Mouse (Mus musculus): ENCODE data around the gene Cfap61. TPM values are rescaled to one million over a fixed set of nuclear protein-coding genes. Genes with fewer than 3 reads are reported as not detected.

Cfap61 gene
- polyA plus RNA-seq, 1 experiment from 2014 or later, result 1.7 TPM

GRCm38 (mm10) chr2:146223176-146223905 is 288.8 kb downstream of the Cfap61 start:
- Histone ChIP-seq H3K4me3 (replicated peaks) (peak overlapping the region; percentile 81), H3K4me2 (replicated peaks) (peak overlapping the region; percentile 92), H3K27me3 (peaks cover 49% of the 10 kb centered on the region), H3K36me3 (no peaks in the 10 kb centered on the region), H3K9me3 (no peaks in the 10 kb centered on the region), H3K9ac (replicated peaks) (peak overlapping the region; percentile 96), H3K27ac (peak overlapping the region; percentile 97), H3K4me1 (replicated peaks) (peaks cover 69% of the 10 kb centered on the region)
- no peak for ATAC-seq
- under 1% methylated on average over 75 of the region's 75 CpGs for WGBS

GRCm38 (mm10) chr2:146224141-146224540 is 289.6 kb downstream of the Cfap61 start:
- H3K36me3 ChIP-seq, result no peaks in the 10 kb centered on the region
- H3K4me2 ChIP-seq (replicated peaks), result peak overlapping the region; percentile 92
- WGBS, result 6% methylated on average over 7 of the region's 7 CpGs
- H3K27me3 ChIP-seq, result peaks cover 56% of the 10 kb centered on the region
- H3K9me3 ChIP-seq, result no peaks in the 10 kb centered on the region
- peak overlapping the region; percentile 81 for H3K4me3 ChIP-seq (replicated peaks)
- peak overlapping the region; percentile 96 for H3K9ac ChIP-seq (replicated peaks)
- no peak for ATAC-seq
- peak overlapping the region; percentile 97 for H3K27ac ChIP-seq
- H3K4me1 ChIP-seq (replicated peaks), result peaks cover 61% of the 10 kb centered on the region

GRCm38 (mm10) chr2:146225818-146226217 is 291.2 kb downstream of the Cfap61 start:
- Histone ChIP-seq H3K27me3 (peaks cover 56% of the 10 kb centered on the region), H3K4me1 (replicated peaks) (peaks cover 48% of the 10 kb centered on the region), H3K9me3 (no peaks in the 10 kb centered on the region), H3K4me3 (replicated peaks) (peak overlapping the region; percentile 81), H3K9ac (replicated peaks) (peak overlapping the region; percentile 58; the same call in 1 of the 2 replicates), H3K36me3 (no peaks in the 10 kb centered on the region), H3K4me2 (replicated peaks) (peak overlapping the region; percentile 92), H3K27ac (no peak overlapping the region)
- 6% methylated on average over 6 of the region's 6 CpGs for WGBS
- no peak for ATAC-seq

DNA sequence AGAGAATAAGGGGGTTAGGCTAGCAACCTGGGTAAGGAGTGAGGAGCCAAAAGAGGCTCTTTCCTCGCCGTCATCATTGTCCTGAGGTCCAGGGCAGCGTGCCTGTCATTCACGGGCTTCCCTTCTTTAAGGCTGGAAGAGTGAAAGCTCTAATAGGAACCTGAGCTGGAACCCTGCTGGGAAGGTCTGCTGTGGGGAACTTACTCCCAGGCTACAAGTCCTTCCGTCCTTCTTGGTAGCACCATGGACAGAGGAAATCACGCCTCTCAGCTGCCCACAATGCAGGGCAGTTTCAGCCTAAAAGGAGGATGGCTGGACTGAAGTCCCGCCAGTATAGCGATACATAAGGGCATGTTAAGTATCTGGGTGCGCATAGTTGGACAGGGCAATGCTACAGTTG is 291.9 kb downstream of the Cfap61 start:
- Histone ChIP-seq H3K27me3 (peaks cover 59% of the 10 kb centered on the region), H3K4me2 (replicated peaks) (peak overlapping the region; percentile 92), H3K4me1 (replicated peaks) (peaks cover 41% of the 10 kb centered on the region), H3K4me3 (replicated peaks) (no peak overlapping the region), H3K27ac (no peak overlapping the region), H3K9me3 (no peaks in the 10 kb centered on the region), H3K9ac (replicated peaks) (peak overlapping the region; percentile 39; the same call in 1 of the 2 replicates), H3K36me3 (no peaks in the 10 kb centered on the region)
- ATAC-seq, result no peak
- WGBS, result 4% methylated on average over 9 of the region's 9 CpGs

GRCm38 (mm10) chr2:146227646-146228045 is 293.1 kb downstream of the Cfap61 start:
- H3K9ac ChIP-seq (replicated peaks), result no peak overlapping the region
- H3K4me2 ChIP-seq (replicated peaks), result no peak overlapping the region
- no peaks in the 10 kb centered on the region for H3K9me3 ChIP-seq
- no peak overlapping the region for H3K27ac ChIP-seq
- H3K36me3 ChIP-seq, result no peaks in the 10 kb centered on the region
- ATAC-seq, result no peak
- 54% methylated on average over 3 of the region's 3 CpGs for WGBS
- peaks cover 58% of the 10 kb centered on the region for H3K27me3 ChIP-seq
- no peak overlapping the region for H3K4me3 ChIP-seq (replicated peaks)
- peaks cover 41% of the 10 kb centered on the region for H3K4me1 ChIP-seq (replicated peaks)

DNA sequence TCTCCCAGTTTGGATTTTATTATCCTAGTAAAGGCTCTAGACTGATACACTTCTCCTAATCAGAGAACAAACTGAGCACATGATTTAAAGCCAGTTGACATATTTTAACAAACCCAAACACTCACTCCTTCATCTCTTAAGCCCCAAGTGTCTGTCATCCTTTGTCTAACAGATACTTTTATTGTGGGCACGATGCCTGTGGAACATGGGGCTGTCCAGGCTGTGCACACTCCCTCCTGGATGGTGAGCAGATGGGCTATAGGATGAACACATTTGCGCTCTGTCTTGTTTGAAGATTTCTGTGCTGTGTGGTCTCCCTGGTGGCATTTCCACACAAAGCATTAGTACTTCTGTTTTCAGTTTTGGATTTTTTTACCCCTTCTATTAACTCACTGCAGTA is 293.9 kb downstream of the Cfap61 start:
- 65% methylated on average over 2 of the region's 2 CpGs for WGBS
- peaks cover 36% of the 10 kb centered on the region for H3K4me1 ChIP-seq (replicated peaks)
- no peak overlapping the region for H3K4me2 ChIP-seq (replicated peaks)
- H3K27ac ChIP-seq, result no peak overlapping the region
- ATAC-seq, result no peak
- H3K36me3 ChIP-seq, result no peaks in the 10 kb centered on the region
- H3K9ac ChIP-seq (replicated peaks), result no peak overlapping the region
- peaks cover 50% of the 10 kb centered on the region for H3K27me3 ChIP-seq
- no peak overlapping the region for H3K4me3 ChIP-seq (replicated peaks)
- H3K9me3 ChIP-seq, result no peaks in the 10 kb centered on the region

DNA sequence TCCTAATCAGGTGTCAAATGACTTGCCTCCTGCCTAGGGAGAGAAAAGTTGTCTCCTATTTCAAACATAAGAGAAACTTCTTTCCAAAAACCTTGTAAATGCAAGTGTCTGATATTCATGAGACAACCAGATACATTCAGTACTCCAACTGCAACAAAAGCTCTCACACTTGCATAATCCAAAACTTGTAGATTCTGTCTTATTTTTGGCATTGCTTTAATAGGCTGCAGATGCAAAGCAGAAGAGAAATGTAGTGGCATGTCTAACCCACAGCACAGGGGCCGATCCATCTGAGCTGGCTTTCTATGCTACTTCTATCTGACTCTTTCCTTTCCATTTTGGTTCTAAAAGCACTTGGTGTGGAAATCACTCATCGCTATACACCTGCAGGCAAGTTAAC is 296.9 kb downstream of the Cfap61 start:
- Histone ChIP-seq H3K4me2 (replicated peaks) (no peak overlapping the region), H3K36me3 (no peaks in the 10 kb centered on the region), H3K9me3 (no peaks in the 10 kb centered on the region), H3K9ac (replicated peaks) (no peak overlapping the region), H3K27me3 (peaks cover 33% of the 10 kb centered on the region), H3K4me3 (replicated peaks) (no peak overlapping the region), H3K27ac (no peak overlapping the region), H3K4me1 (replicated peaks) (peaks cover 9% of the 10 kb centered on the region)
- ATAC-seq, result no peak
- WGBS, result 95% methylated on average over 2 of the region's 2 CpGs

DNA sequence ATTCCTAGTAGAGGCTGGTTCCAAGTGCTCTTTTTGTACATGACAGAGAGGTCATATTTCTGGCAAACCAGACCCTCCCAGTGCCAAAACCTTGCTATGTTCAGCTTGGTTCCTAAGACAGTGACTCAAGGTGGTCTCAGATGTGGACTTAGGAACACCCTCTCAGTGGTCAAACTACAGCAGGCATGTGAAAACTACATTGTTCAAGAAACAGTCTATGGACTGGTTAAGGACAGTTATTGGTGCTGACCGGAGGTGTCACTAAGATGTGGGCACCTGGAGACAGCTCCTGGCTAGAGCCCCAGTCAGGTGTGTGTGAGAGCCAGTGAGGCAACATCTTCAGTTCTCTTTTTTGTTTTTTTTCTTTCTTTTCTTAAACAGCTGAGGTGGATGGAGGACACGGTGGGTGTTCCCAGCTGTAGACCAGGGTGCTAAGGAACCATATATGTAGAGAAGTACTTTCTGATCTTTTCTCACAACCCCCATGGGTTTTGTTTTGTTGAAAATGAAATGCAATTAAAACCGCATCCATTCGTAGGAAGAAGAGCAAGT is 304.7 kb downstream of the Cfap61 start:
- whole genome bisulfite sequencing, result 95% methylated on average over 4 of the region's 4 CpGs
- no peak for ATAC-seq
- H3K9me3 ChIP-seq, result no peaks in the 10 kb centered on the region
- no peaks in the 10 kb centered on the region for H3K27me3 ChIP-seq
- H3K4me1 ChIP-seq (replicated peaks), result no peaks in the 10 kb centered on the region
- no peak overlapping the region for H3K27ac ChIP-seq
- H3K36me3 ChIP-seq, result peaks cover 1% of the 10 kb centered on the region; the same call in 1 of the 2 replicates
- no peak overlapping the region for H3K4me3 ChIP-seq (replicated peaks)
- no peak overlapping the region for H3K9ac ChIP-seq (replicated peaks)
- no peak overlapping the region for H3K4me2 ChIP-seq (replicated peaks)

DNA sequence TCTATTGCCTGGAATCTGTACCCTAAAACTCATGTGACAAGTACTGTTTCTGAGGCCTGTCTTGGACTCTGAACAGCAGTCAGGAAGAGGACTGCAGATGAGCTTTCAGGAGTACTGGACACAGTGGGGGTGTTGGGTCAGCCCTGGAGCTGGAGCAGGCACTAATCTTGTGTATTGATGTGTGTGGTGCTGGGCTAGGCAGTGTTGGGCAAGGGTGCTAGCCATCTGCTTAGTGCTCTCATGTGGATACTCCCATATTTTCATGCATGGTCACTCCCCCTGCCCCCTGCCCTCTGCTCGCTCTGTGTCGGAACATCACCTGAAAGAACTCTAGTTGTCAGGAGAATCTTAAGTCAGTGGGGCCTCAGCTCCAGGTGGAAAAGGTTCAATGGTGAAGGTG is 309.5 kb downstream of the Cfap61 start:
- no peak overlapping the region for H3K4me2 ChIP-seq (replicated peaks)
- no peak overlapping the region for H3K27ac ChIP-seq
- H3K27me3 ChIP-seq, result no peaks in the 10 kb centered on the region
- H3K4me3 ChIP-seq (replicated peaks), result no peak overlapping the region
- WGBS, result 95% methylated on average over 2 of the region's 2 CpGs
- no peak for ATAC-seq
- peaks cover 10% of the 10 kb centered on the region; the same call in 1 of the 2 replicates for H3K36me3 ChIP-seq
- no peaks in the 10 kb centered on the region for H3K9me3 ChIP-seq
- H3K9ac ChIP-seq (replicated peaks), result no peak overlapping the region
- peaks cover 17% of the 10 kb centered on the region; the same call in 1 of the 2 replicates for H3K4me1 ChIP-seq (replicated peaks)

DNA sequence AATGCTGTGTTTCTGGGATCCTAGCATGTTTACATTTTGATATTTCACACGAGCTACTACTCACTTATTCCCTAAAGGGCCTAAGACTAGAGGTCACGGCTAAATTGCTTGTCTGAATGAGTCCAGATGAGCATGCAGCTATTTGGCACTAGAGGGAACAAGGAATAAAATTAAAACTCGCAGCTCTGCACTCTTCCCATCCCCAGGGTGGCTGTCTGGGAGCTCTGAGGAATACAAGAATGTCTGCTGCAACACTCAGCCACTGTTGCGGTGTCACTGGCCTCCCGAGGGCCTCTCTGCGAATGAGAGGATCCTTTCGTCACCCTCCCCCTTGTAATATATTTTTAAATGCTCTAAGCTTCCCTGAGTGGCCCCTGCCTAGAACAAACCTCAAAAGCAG is 310.8 kb downstream of the Cfap61 start:
- Histone ChIP-seq H3K27me3 (no peaks in the 10 kb centered on the region), H3K27ac (no peak overlapping the region), H3K4me1 (replicated peaks) (peaks cover 21% of the 10 kb centered on the region; the same call in 1 of the 2 replicates), H3K9ac (replicated peaks) (no peak overlapping the region), H3K4me2 (replicated peaks) (no peak overlapping the region), H3K9me3 (no peaks in the 10 kb centered on the region), H3K4me3 (replicated peaks) (no peak overlapping the region), H3K36me3 (peaks cover 10% of the 10 kb centered on the region; the same call in 1 of the 2 replicates)
- WGBS, result 48% methylated on average over 7 of the region's 7 CpGs
- ATAC-seq, result no peak

- no peak for ATAC-seq
- H3K4me1 ChIP-seq (replicated peaks), result peaks cover 25% of the 10 kb centered on the region; the same call in 1 of the 2 replicates
- no peak overlapping the region for H3K9ac ChIP-seq (replicated peaks)
- H3K36me3 ChIP-seq, result peaks cover 10% of the 10 kb centered on the region; the same call in 1 of the 2 replicates
- H3K27ac ChIP-seq, result no peak overlapping the region
- H3K4me2 ChIP-seq (replicated peaks), result no peak overlapping the region
- no peaks in the 10 kb centered on the region for H3K9me3 ChIP-seq
- no peak overlapping the region for H3K4me3 ChIP-seq (replicated peaks)
- H3K27me3 ChIP-seq, result no peaks in the 10 kb centered on the region
- 77% methylated on average over 4 of the region's 4 CpGs for WGBS
Observed at GRCm38 (mm10) chr2:146246409-146247075, 312.0 kb downstream of the Cfap61 start.

DNA sequence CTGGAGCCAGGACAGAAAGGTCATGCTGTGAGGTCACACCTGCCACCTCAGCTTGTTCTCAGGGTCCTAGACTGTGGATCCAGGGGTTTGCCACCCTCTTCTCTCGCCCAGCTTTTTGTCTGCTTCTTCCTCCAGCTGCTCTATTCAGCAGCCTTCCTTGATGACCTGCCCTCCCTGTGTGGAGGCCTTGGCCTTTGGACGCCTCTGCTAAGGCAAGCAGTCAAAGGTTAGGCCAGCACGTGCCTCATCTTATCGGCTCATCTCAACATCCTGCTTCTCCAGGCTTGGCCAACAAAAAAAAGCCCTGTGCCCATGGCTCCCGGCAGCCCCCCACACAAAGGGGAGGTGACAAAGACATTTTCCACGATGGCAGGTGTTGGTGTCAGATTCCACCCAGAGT is 313.0 kb downstream of the Cfap61 start:
- no peak overlapping the region for H3K4me3 ChIP-seq (replicated peaks)
- ATAC-seq, result no peak
- H3K9me3 ChIP-seq, result no peaks in the 10 kb centered on the region
- H3K9ac ChIP-seq (replicated peaks), result no peak overlapping the region
- peaks cover 10% of the 10 kb centered on the region; the same call in 1 of the 2 replicates for H3K36me3 ChIP-seq
- H3K27me3 ChIP-seq, result no peaks in the 10 kb centered on the region
- no peak overlapping the region for H3K4me2 ChIP-seq (replicated peaks)
- 40% methylated on average over 6 of the region's 6 CpGs for WGBS
- no peak overlapping the region for H3K27ac ChIP-seq
- peaks cover 25% of the 10 kb centered on the region; the same call in 1 of the 2 replicates for H3K4me1 ChIP-seq (replicated peaks)
